Mouse (Mus musculus): ENCODE results near the gene Nipal4.
"Not testable (repeated sequence)": the region's sequence is repeated elsewhere in the genome, so short reads cannot be mapped to it uniquely, and the experiment has no call there.

Nipal4 gene

DNA sequence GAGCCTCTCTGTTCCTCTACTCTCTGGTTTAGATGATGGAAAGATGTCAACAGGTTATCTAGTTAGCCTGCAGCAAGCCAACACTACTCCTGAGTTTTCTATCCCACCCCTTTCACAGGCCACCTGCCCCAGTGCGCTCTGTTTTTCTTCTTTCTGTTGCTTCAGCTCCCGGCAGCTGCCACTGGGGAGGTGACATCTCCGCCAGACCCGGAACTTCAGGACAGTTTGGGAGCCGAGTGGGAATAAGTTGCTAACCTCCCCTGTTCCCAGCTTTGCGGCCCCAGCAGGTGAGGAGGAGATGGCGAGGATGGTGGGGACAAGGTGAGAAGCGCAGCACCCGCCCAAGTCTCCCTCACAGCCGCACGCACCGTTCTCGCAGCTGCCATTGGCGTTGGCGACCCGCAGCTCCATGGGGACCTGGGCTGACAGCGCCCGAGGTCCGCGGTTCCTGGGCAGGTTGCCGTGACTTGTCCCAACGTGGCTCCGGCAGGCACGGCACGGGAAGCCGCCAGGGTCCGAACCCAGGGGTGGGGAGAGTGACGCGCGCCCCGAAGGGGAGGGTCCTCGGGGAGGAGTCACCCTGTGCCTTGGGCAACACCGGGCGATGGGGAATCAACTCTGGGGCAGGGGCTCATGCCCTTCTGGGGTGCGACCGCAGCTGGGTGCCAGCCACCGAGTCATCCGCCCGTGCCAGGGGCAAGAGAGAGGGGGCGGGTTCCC is at the start of gene Nipal4:
Gene Nipal4, minus strand, starts transcription at position 643 of the 720 bp plus-strand sequence.
- DNase-seq (ENCODE audit: low spot score in 2 of 2): peak; percentile 41 to 69

DNA sequence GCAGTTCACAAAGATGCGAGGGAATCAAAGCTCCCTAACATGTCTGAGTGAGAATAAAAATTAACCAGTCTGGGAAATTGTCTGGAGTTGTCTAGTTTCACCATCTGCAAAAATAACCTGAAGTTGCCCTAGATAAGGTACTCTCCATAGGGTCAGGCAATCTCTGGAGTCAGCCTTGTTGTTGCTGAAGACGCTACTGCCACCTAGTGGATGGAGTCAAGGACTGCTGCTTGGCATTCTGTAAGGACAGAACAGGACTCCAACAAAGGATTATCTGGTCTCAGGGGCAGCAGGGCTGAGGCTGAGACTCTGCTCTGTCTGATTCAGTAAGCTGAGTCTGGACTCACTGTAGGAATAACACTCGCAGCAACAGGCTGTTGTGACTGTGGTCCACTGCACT is 49.0 kb upstream of the Nipal4 start:
- peak in 1 of 2 experiments; percentile 45 for DNase-seq (ENCODE audit: low spot score in 2 of 2)

DNA sequence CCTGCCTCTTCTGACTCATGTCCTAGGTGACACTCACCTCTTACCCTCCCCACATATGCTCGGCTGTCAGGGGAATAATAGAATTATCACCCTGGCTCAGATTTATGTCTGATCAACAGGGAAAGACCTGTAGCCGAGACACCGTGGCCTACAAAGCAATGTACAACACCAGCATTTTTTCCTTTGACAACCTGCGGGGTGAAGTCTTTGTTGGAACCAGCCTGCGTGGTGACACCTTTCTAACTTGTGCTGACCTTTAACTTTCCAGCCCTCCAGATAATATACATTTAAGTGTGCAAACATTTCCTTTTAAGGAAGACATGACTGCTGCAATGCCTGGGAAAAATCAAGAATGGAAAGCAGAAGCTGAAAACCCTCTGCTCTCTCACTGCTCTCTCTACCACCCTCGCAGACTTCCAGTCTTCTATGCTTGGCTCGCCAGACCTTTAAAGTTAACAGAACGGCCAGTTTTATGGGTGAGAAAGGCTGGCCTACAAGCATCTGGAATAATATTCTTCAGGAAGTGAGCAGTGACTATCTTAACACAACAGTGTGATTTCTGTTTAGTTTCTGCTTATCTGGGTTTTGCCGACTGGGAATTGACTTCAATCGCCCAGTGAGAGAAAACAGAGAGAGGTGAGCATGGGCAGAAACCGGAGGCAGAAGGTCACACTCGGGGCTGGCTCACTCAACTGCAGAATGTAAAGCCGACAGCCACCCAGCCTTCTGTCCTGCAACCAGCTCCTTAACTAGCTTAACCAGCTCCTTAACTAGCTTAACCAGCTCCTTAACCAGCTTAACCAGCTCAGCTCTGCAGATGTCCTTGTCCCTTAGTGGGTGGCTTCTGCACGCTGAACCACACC is 48.3 kb upstream of the Nipal4 start:
- DNase-seq (ENCODE audit: low spot score in 2 of 2): no peak

DNA sequence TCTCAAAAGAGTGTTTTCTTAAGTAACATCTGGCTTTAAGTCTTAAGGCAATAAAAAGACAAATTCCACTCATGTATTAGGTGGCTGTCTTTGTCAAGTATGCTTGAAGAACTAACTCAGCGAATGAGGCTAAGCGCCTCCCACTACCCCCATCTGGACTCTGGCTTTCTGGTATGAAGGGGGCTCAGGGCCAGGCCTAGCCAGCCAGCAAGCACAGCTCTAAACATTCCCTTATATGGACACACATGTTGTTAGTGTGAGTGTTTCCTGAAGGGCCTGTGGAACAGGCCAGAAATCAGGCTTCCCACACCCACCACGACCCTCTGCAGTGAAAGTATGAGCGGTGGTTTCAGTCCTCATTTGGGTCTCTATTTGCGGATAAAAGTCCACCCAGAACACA is 47.5 kb upstream of the Nipal4 start:
- DNase-seq (ENCODE audit: low spot score in 2 of 2): peak in 1 of 2 experiments; percentile 66

DNA sequence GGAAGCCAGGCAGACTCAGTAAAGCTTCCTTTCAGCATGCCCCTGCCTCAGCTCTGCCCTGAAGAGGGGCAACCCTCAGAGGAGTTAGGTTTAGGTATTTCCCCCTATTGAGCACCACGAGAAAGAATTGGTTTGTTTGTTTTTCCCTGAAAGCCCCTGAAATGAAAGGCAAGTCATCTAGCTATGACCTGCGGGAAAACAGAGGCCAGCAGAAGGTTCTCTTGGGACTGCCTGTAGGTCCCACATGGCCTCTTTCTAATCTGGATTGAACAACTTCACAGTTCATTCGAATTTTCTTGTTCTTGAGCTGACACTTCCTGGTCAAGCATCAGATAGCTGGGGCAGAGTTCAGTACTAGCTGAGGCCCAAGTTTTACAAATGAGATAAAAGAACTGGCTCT is 45.5 kb upstream of the Nipal4 start:
- DNase-seq (ENCODE audit: low spot score in 2 of 2): no peak

DNA sequence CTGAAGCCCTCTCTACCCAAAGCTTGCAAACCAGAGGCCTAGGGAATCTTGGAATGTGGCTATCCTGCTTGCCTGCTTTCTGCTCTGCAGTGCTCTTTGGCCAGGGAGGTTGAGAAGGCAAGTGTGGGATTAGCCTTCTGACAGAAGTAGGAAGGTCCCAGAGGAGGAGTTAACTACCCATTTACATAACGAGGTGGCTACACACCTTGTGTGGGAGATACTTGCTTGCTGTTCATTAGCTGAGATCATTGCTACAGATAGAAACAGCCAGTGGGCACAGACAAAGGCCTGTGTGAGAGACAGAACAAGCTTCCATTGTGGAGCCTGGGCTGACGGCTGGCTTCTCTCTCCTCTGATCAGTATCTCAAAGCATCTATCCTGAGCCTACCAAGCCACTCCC is 43.6 kb upstream of the Nipal4 start:
- DNase-seq (ENCODE audit: low spot score in 2 of 2): no peak

DNA sequence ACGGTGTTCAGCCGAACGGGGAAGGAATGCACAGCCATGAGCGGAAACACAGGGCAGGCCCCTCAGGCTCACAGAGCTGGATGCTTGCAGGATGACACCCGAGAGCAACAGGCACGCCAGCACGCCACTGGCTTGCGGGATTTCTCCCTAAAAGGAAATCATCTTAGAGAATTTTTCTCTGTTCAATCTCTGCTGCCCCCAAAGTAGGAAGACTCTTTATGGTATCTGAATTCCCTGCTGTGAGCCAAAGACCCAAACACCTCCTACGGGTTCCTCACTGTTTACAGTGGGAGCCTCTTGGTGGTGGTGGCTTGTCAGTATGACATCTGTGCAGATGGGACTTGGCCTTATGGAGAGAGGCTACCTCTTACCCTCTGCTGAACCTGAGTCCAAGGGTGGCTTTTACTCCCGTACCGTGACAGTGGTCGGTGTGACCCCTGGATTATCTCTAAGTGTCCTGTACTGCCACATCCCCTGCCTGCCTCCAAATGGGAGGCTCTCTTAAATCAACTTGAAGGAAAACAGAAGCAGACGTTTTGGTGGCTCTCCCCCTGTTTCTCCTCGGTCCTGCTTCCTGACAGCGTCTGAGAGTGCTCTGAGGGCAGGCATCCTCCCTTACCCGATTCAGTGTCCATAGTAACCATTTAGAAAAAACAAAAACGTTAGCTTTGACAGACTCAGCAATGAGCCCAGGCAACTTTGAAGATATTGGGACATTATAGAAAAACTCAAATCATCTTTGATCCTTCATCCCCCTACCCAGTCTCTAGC is 39.5 kb upstream of the Nipal4 start:
- peak in 1 of 2 experiments; percentile 33 for DNase-seq (ENCODE audit: low spot score in 2 of 2)

DNA sequence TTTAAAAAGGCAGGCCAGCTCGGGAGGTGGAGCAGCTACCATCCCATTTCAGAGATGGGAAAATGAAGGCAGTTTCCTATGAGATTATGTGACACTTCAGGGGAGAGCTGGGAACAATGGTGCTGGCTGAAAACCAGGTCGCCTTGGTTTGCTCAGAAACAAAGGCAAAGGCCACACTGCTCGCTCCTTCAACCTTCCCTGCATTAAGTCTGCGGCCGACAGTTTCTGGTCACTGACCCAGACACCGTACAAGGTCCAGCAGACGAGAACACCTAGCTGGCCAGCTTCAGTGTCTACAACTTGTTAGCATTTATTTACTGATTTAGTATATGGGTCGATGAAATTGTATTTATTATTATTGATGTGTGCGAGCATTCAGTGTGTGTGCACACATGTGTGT is 38.5 kb upstream of the Nipal4 start:
- DNase-seq (ENCODE audit: low spot score in 2 of 2): no peak

DNA sequence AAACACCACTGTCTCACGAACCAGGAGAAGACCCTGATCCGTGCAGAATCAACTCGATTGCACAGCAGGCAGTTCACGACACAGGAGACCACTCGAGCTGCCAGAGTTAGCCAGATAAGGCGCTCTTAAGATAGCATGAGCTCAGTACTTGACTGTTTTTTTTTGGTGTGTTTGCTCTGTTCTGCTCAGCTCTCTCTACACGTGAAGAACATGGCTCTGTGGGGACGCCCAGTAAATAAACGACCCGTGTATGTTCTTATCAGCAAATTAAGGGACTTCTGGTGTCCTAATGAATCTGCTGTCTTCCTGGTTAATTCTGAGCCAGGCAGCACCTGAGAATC is 36.2 kb upstream of the Nipal4 start:
- no peak for DNase-seq (ENCODE audit: low spot score in 2 of 2)

DNA sequence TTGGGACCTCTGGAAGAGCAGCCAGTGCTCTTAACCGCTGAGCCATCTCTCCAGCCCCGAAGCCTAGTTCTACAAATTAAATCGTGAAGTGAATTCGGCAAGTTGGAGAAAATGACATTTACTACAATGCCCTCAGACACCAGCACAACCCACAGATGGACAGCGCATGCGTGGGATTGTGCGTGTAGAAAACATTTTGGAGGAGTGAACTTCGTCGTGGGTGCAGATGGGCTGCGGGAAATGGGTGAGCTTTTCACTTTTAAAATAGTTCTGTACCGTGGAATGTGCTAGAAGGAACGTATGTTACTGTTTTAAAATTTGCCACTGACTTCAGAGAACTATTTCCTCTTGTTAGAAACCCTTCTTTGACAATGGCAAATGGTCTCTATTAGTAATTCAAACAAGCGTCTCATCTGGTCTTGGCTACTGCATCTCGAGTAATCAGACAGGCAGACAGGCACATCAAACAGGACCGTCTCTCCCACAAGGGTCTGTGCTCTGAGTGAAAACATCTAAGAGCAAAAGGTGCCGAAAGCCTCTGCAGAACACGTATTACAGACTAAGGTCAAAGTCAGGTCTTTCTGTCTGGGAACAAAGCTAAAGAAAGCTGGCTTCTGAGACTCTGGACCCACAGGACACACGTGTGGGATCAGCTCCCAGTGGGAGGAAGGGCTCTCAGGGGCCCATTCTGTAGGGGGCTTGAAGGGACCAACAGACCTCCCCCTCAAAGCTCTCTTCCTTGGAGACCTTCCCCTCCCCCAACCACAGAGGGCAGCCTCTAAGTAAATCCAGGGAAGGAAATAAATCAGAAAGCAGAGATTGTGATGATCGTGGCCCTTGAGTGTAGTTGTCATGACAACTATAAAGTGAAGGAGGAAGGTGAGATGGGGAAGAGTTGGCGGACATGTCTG is 35.6 kb upstream of the Nipal4 start:
- no peak for DNase-seq (ENCODE audit: low spot score in 2 of 2)

DNA sequence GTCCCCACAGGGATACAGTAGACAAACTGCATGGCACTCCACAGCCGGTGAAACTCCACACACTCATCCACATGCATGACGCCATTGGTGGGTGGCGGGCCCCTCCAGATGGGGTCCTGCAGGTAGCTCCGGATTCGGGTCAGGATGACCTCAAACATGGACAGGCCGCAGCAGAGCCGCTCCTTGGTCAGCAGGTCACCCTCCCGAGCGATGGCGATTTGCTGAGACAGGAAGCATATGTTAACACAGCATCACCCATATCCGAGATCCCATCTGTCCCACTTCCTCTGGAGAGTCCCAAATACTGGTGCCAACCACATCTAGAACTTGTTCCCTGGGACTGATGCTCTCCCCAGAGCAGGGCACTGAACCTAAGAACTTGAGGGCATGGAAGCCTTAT is 34.4 kb upstream of the Nipal4 start:
- no peak for DNase-seq (ENCODE audit: low spot score in 2 of 2)

DNA sequence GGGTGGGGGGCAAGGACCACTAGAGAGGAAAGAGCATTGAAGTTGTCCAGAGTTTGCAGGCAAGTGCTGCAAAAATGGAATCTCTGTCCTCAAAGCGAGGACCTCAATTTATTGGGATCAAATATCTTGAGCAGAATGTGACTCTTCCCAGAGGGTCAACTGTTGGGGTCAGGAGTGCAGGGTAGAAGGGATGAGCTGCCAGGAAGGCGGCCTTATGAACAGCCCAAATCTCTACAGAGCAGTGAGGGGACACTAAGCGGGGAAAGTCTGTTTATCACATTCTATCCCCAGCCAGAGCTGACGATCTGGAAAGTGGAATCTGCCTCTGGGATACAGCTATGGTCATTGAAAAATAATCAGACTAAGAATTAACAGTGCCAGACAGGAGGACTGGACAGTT is 27.9 kb upstream of the Nipal4 start:
- DNase-seq (ENCODE audit: low spot score in 2 of 2): no peak

DNA sequence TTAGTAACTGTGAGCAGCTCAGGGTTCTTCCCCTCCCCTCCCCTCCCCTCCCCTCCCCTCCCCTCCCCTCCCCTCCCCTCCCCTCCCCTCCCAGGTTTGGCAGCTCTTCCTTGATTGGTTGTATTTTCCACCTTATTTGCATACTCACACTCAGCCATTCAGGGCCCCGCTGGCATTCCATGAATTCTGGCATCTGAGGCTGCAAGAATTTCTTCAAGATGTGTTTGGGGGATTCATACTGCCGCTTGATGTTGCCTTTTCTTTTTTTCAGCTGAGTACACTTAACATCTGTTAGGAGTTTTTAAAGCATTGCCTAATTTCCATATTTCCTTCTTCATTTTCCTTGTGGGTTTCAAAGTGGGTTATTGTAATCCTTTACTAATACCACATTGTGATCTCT is 22.0 kb upstream of the Nipal4 start:
- DNase-seq (ENCODE audit: low spot score in 2 of 2): no peak

DNA sequence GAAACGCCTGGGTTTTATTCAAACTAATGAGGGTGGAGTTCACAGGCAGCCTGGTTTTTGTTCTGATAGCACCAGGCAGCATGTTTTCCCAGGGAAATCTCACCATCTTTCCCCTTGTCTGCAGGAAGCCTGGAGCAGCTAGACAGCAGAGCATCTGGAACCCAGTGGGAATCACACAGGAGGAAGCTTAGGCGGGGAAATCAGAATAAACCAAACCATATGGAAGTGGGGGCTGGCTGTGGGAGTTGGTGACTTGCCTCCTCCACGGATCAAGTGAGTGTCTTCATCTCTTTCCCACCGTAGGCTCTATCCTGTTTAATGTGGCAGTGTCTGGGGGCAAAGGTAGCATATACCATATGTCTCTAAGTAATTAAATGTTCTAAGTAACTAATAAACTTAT is 19.2 kb upstream of the Nipal4 start:
- DNase-seq (ENCODE audit: low spot score in 2 of 2): no peak

DNA sequence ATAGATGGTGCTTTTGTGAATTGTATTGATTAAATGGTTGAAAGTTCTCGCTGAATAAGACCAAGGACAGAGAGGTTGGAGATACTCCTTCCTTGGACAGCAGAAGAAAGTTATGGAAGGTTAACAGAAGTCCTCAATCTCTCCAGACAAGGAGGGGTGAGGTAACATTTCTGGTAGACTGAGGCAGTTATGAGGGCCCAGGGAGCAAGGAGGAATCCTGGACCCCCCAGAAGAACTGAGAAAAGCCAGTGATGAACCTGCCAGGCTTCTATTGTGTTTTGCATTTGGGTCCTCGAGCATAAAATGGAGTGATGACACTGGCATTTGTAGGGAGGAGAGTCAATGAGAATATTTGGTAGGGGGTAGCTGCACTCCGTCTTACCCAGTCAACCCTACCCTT is 18.6 kb upstream of the Nipal4 start:
- no peak for DNase-seq (ENCODE audit: low spot score in 2 of 2)

DNA sequence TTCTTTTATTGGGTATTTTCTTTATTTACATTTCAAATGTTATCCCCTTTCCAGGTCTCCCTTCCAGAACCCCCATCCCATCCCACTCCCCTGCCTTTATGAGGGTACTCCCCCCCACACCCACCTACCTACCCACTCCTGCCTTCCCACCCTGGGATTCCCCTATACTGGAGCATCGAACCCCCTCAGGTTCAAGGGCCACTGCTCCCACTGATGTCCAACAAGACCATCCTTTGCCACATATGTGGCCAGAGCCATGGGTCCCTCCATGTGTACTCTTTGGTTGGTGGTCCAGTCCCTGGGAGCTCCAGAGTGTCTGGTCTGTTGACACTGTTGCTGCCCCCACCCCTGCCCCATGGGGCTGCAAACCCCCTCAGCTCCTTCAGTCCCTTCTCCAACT is 15.7 kb upstream of the Nipal4 start:
- DNase-seq (ENCODE audit: low spot score in 2 of 2): not testable (repeated sequence)

DNA sequence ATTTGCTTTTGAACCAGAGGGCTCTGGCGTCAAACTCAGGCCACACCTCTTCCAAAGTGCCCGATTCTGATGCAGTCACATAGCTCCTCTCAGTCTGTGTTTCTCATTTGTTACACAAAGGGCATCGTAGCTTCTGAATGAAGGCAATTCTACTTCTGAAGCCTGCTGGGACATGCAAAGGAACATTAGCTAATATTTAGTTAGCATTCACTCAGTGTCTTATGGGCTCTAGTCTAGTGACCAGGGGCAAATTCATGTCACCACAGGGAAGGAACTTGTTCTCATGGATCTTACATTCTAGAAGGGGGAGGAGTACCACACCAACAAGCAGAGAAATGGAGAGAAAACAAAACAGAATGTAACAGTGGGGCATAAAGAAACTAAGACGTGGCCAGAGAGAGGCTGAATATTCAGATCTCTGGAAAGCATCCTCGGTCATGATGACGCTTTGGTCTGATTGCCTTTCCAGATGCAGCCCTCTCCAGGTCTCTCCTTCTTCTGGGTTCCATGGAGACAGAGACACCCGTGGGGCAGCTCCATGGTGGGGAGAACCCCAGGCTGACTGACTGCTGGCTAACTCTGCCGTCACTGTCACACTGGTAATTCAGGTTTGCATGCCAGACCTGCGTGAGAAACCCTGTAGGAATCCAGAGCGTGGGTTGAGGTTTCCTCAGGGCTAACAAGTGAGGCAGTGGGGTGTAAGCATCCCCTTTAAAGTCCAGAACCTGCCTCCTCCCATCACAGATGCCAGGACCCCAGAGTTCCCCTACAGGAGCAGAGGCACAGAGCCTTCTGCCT is 11.1 kb upstream of the Nipal4 start:
- no peak for DNase-seq (ENCODE audit: low spot score in 2 of 2)

DNA sequence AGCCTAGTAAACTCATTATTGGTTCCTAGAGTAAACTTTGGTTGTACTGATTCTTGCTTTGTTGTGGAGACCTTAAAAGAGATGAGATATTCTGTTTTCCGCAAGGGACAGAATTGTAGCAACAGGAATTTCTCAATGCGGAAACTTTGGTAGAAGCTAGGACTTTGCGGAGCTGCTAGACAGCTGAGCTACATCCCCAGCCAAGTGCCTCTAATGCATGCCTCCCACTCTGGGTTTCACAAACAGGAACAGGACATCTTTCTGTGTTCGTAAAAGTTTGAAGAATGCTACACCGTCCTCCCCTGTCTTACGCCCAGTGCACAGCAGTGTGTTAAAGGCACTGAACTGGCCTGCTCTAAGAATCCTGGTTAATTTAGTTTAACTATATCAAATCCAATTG is 9.8 kb upstream of the Nipal4 start:
- no peak for DNase-seq (ENCODE audit: low spot score in 2 of 2)

DNA sequence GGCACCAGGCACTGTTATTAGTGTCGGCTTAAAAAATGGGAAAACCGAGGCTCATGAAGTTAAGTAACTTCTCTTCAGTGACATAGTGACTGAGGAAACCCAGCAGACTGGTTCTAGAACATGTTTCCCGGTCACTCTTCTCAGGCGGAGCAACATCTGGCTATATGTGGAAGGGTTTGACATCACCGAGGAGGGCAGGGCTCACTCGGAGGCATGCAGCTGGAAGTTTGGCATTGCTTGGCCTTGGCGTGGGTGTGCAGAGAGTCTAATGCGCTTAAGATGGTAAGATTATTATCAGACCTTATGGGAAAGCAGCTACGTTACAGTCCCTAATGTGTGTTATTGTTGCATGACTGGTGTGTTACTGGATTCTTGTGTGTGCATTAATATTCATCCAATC is 5.8 kb upstream of the Nipal4 start:
- DNase-seq (ENCODE audit: low spot score in 2 of 2): no peak

DNA sequence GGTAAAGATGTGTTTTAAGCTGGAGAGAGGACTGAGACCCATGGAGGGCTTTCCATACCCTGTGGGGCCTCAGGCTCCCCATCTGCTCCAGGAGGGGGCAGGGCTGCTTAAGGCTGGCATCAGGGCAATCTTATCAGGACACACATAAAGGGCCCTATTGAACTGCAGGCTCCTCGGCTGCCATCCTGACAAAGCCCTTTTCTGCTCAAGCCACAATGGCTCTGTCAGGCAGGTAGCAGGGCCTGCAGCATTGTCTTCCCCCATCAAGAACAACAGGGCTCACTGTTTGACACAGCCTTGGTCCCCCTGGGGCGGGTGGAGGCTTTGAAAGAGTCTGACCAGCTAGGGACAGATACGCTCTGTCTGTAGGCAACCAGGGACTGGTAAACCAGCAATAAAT is 3.6 kb upstream of the Nipal4 start:
- DNase-seq (ENCODE audit: low spot score in 2 of 2): no peak

DNA sequence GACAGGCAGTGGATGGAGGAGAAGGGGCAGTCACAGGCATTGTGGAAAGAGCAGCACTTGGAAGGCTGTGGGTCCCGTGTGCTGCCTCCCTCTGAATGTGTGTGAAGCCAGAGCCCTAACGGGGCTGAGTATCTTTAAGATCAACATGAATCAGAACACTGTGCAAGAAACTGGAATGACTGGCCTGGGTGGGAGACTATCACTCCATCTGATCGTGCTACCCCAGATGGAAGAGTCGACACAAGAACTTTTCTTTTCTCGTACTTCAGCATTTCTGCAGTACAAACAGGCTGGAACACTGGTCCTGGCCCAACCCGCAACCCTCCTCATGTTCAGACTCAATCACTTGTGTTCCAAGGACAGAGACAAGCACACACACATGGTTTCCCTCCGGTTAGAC is 2.2 kb upstream of the Nipal4 start:
- no peak for DNase-seq (ENCODE audit: low spot score in 2 of 2)
